Mouse (Mus musculus) cerebellum, adult 2 months (tissue): ENCODE data around the gene Arntl.

Source experiments
- CTCF ChIP-seq: fragments of 200-500 bp; IDR thresholded peaks from 2 replicates; pipeline ENCODE4 v1.5.1; 2011; ENCODE audit warnings: low read depth, mild to moderate bottlenecking, control low read depth, low read length, moderate library complexity, borderline replicate concordance; ENCODE audit not compliant: insufficient read depth
- POLR2A ChIP-seq: fragments of 200-500 bp; IDR thresholded peaks from 2 replicates; pipeline ENCODE4 v1.6.1; 2011; ENCODE audit warnings: low read length, control low read depth, borderline replicate concordance; ENCODE audit not compliant: insufficient read depth

DNA sequence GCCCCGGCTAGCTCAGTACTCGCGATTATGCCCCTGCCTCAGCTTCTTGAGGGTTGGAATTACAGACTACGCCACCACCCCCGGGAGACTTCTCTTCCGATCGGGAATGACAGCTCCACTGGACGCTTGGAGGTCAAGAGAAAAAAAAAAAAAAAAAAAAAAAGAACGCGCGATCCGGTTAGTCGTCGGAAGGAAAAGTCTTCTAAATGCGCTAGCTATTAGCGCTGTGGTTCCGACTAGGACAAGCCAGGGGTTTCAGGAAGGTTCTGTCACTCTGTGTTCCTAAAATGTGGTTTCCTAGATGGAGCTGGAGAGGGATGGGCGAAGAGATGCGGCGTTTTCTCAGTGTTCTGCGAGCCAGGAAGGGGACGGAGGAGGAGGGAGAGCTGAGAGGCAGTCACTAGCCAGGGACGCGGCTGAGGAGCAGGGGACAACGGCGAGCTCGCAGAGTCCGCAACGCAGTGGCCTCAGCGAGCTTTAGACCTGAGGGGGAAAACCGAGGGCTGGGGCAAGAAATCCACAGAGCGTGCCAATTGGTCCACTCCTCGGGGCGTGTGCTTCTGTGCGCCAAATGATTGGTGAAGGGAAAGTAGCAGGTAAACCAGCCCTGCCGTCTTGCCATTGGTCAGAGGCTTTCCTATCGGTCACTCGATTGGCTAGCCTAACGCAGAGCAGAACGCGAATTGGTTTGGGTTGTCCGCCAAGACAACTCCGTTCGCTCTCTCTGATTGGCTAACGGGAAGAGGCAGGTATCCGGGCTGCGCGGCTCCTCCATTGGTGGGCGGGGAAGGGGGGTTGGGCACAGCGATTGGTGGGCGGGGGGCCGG, at the start of gene Arntl:
- TF ChIP-seq POLR2A (peak; percentile 92), CTCF (no peak)
